ENCODE assay signal across 21 mouse cellular contexts in the genomic region with DNA sequence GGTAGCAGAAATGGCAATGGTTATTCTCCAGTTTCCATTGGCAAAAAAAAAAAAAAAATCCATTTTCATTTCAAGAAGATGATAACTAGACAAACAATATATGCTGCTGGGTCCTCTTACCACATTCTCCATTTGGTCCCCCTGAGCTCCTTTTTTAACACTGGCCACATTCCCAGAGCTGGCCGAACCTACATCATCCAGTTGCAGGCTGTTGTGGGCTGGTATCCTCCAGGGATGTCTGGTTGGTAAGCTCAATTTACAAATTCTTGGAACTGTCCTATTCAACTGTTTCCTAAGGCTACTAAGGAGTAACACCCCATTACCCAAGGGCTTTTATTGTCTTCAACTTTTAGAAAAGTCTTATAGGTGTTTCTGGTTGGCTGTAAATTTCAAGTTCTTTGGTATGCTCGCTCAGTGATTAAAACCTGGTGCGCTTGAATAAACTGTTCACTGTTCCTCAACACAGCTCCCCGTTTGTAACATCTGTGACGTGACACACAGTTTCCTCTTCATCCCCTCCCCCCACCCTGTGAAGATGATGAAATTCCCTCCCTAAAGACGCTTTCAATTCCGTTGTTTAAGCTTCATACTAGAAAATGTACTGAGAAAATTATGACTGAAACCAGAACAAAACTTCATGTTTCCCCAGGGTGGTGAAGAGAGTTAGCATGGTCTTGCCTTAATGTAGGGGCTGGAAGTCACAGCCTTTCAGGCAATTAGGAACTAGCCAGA. TPM values are rescaled to one million over a fixed set of nuclear protein-coding genes. Genes with fewer than 3 reads are reported as not detected.
DNase-seq lines count a peak whose midpoint lies in the region; ATAC-seq lines count a peak whose summit lies in the region.
"Had no signal": no experiment of that assay in that cellular context is flagged by ENCODE, and none has a peak within 500 bp of the region (broad histone marks: within the 10 kb centered on the region; RNA-seq: fewer than 3 reads in every experiment).

No protein-coding gene starts in this region.

- no peaks in the 10 kb centered on the region for H3K4me1 ChIP-seq in midbrain, embryonic 11.5 days (ENCODE audit: control insufficient read depth, insufficient read depth, low read length)
- H3K4me1 ChIP-seq in midbrain, embryonic 16.5 days (ENCODE audit: control insufficient read depth, insufficient read depth, low read length), result no peaks in the 10 kb centered on the region
- no peaks in the 10 kb centered on the region for H3K4me1 ChIP-seq in neural tube, embryonic 15.5 days
- H3K4me1 ChIP-seq: embryonic facial prominence, embryonic 12.5 days; heart, embryonic 13.5 days had no signal

- ATAC-seq in midbrain, embryonic 11.5 days (ENCODE audit: low FRiP score), result no peak
- ATAC-seq in midbrain, embryonic 16.5 days, result no peak
- peak; percentile 98 for ATAC-seq in granulocyte monocyte progenitor cell, adult 5-6 weeks (replicated peaks; ENCODE audit: poor library complexity, severe bottlenecking)
- ATAC-seq in neural tube, embryonic 15.5 days (ENCODE audit: low FRiP score), result no peak
- ATAC-seq: inflammation-experienced regulatory T-cells, adult 6 months had no signal

- intact Hi-C loops in gastrocnemius, postnatal 36 days (cut with DNase I), result no loop called here

- 90% methylated on average over 7 of the region's 7 CpGs for WGBS in midbrain, embryonic 11.5 days
- 88% methylated on average over 7 of the region's 7 CpGs for WGBS in midbrain, embryonic 16.5 days
- WGBS in neural tube, embryonic 15.5 days, result 89% methylated on average over 7 of the region's 7 CpGs

- no peaks in the 10 kb centered on the region for H3K27me3 ChIP-seq in midbrain, embryonic 11.5 days (ENCODE audit: control insufficient read depth, insufficient read depth, low read length)
- H3K27me3 ChIP-seq in midbrain, embryonic 16.5 days (ENCODE audit: control insufficient read depth, insufficient read depth, low read depth, low read length), result no peaks in the 10 kb centered on the region
- H3K27me3 ChIP-seq in neural tube, embryonic 15.5 days (replicated peaks), result no peaks in the 10 kb centered on the region
- H3K27me3 ChIP-seq: embryonic facial prominence, embryonic 12.5 days; heart, embryonic 13.5 days had no signal

- no peaks in the 10 kb centered on the region for H3K9me3 ChIP-seq in midbrain, embryonic 11.5 days (ENCODE audit: control insufficient read depth, low read length)
- no peaks in the 10 kb centered on the region for H3K9me3 ChIP-seq in midbrain, embryonic 16.5 days (replicated peaks; ENCODE audit: control insufficient read depth, low read length, poor library complexity, severe bottlenecking)
- H3K9me3 ChIP-seq in neural tube, embryonic 15.5 days (replicated peaks), result no peaks in the 10 kb centered on the region
- H3K9me3 ChIP-seq: embryonic facial prominence, embryonic 12.5 days had no signal

- H3K9ac ChIP-seq in midbrain, embryonic 11.5 days (ENCODE audit: low read length), result no peak overlapping the region
- H3K9ac ChIP-seq in midbrain, embryonic 16.5 days (ENCODE audit: low read depth, low read length), result no peak overlapping the region
- H3K9ac ChIP-seq in neural tube, embryonic 15.5 days (replicated peaks), result no peak overlapping the region
- H3K9ac ChIP-seq: embryonic facial prominence, embryonic 12.5 days; heart, embryonic 13.5 days had no signal

- H3K27ac ChIP-seq in midbrain, embryonic 11.5 days (ENCODE audit: low read depth, low read length), result no peak overlapping the region
- H3K27ac ChIP-seq in midbrain, embryonic 16.5 days (ENCODE audit: low read length), result no peak overlapping the region
- no peak overlapping the region for H3K27ac ChIP-seq in neural tube, embryonic 15.5 days (replicated peaks)
- H3K27ac ChIP-seq: embryonic facial prominence, embryonic 12.5 days; heart, embryonic 13.5 days had no signal

- no peak overlapping the region for H3K4me2 ChIP-seq in midbrain, embryonic 11.5 days
- H3K4me2 ChIP-seq in midbrain, embryonic 16.5 days (ENCODE audit: low read length), result no peak overlapping the region
- H3K4me2 ChIP-seq in neural tube, embryonic 15.5 days, result no peak overlapping the region
- H3K4me2 ChIP-seq: embryonic facial prominence, embryonic 12.5 days; heart, embryonic 13.5 days had no signal

- no peaks in the 10 kb centered on the region for H3K36me3 ChIP-seq in midbrain, embryonic 11.5 days (ENCODE audit: control insufficient read depth, insufficient read depth, low read length)
- H3K36me3 ChIP-seq in midbrain, embryonic 16.5 days (ENCODE audit: control insufficient read depth, insufficient read depth, low read length), result no peaks in the 10 kb centered on the region
- H3K36me3 ChIP-seq in neural tube, embryonic 15.5 days, result no peaks in the 10 kb centered on the region
- H3K36me3 ChIP-seq: embryonic facial prominence, embryonic 12.5 days; heart, embryonic 13.5 days had no signal

- peak; percentile 46 for DNase-seq in gastrocnemius, adult 18-20 months (ENCODE audit: low spot score)
- DNase-seq in gastrocnemius, postnatal 36 days, result no peak
- peak; percentile 28 for DNase-seq in midbrain, embryonic 11.5 days (ENCODE audit: low spot score, missing footprints)
- no peak for DNase-seq in thymus, postnatal 10 days (ENCODE audit: low spot score in 2 of 2)
- DNase-seq: cerebellum, postnatal 25 days; lung, adult 2 months; thymus, postnatal 4 days had no signal

- no peak overlapping the region for H3K4me3 ChIP-seq in midbrain, embryonic 11.5 days (ENCODE audit: low read depth, low read length)
- no peak overlapping the region for H3K4me3 ChIP-seq in midbrain, embryonic 16.5 days (ENCODE audit: low read depth, low read length)
- no peak overlapping the region for H3K4me3 ChIP-seq in neural tube, embryonic 15.5 days (replicated peaks)
- H3K4me3 ChIP-seq: embryonic facial prominence, embryonic 12.5 days; heart, embryonic 13.5 days had no signal

RNA-seq across cellular contexts. Expression of a gene that starts 26.7 kb away (rescaled TPM):
- total RNA-seq in gastrocnemius, adult 18-20 months (2021), result not detected
- not detected for total RNA-seq in gastrocnemius, postnatal 36 days (2021)
- not detected in 2 replicates for polyA plus RNA-seq in midbrain, embryonic 11.5 days (2014; fragmentation: Nextera tagmentation; extraction: Ambion mirVana)
- polyA plus RNA-seq in midbrain, embryonic 16.5 days (2015; fragmentation: Nextera tagmentation; extraction: Ambion mirVana), result not detected in 2 replicates
- not detected in 2 replicates for total RNA-seq in granulocyte monocyte progenitor cell, adult 5-6 weeks (2014; fragmentation: Nextera tagmentation)
- total RNA-seq in granulocyte monocyte progenitor cell, adult 5-6 weeks (2017), result not detected in 2 replicates
- polyA plus RNA-seq in neural tube, embryonic 15.5 days (2015; fragmentation: Nextera tagmentation; extraction: Ambion mirVana), result not detected in 2 replicates
- total RNA-seq: hematopoietic stem cell, adult 5-6 weeks; layer of hippocampus, postnatal 10 days; left cerebral cortex, postnatal 25 days; MEL had no signal
- polyA plus RNA-seq: embryonic facial prominence, embryonic 12.5 days; forebrain, embryonic 11.5 days; heart, embryonic 13.5 days; kidney, embryonic 16.5 days; lung, adult 2 months; small intestine, adult 2 months; stomach, embryonic 16.5 days had no signal

Comparison
In these comparisons a context has a peak if more than half of its experiments do, and no peak if none do; other contexts are left out.
1. DNase-seq: peak in gastrocnemius, adult 18-20 months (single experiment) and midbrain, embryonic 11.5 days (single experiment); none in gastrocnemius, postnatal 36 days (0 of 2) and thymus, postnatal 10 days (0 of 2).